ENCODE assay signal across 8 mouse cellular contexts in genomic region chr10:110974463-110974862, GRCm38 (mm10). TPM values are rescaled to one million over a fixed set of nuclear protein-coding genes. Genes with fewer than 3 reads are reported as not detected.
DNase-seq lines count a peak whose midpoint lies in the region; ATAC-seq lines count a peak whose summit lies in the region.

No protein-coding gene starts in this region.

- H3K9ac ChIP-seq in heart, embryonic 12.5 days, result no peak overlapping the region
- H3K9ac ChIP-seq in embryonic facial prominence, embryonic 11.5 days (replicated peaks; ENCODE audit: low read length), result no peak overlapping the region
- H3K9ac ChIP-seq in hindbrain, embryonic 16.5 days (ENCODE audit: low read depth, low read length), result no peak overlapping the region

- peak; percentile 43 for DNase-seq in heart, adult 8-10 months (ENCODE audit: low spot score)
- peak; percentile 58 for DNase-seq in adrenal gland, postnatal 14 days
- DNase-seq in embryonic facial prominence, embryonic 11.5 days (ENCODE audit: low spot score), result peak; percentile 65
- DNase-seq in lung, adult 18-20 months, result peak; percentile 19 to 36
- DNase-seq in retina, postnatal 7 days (ENCODE audit: low read depth, low spot score), result peak; percentile 36
- DNase-seq in ovary, postnatal 36 days (ENCODE audit: low spot score), result no peak

- no peaks in the 10 kb centered on the region for H3K4me1 ChIP-seq in heart, embryonic 12.5 days (replicated peaks)
- no peaks in the 10 kb centered on the region for H3K4me1 ChIP-seq in embryonic facial prominence, embryonic 11.5 days (ENCODE audit: control insufficient read depth, insufficient read depth, low read length)
- no peaks in the 10 kb centered on the region for H3K4me1 ChIP-seq in hindbrain, embryonic 16.5 days (ENCODE audit: control insufficient read depth, insufficient read depth, low read depth, low read length)

- H3K4me3 ChIP-seq in heart, embryonic 12.5 days, result no peak overlapping the region
- H3K4me3 ChIP-seq in embryonic facial prominence, embryonic 11.5 days (ENCODE audit: low read depth, low read length), result no peak overlapping the region
- no peak overlapping the region for H3K4me3 ChIP-seq in hindbrain, embryonic 16.5 days (ENCODE audit: low read length)

- 52% methylated on average over 3 of the region's 3 CpGs for WGBS in heart, embryonic 12.5 days
- WGBS in embryonic facial prominence, embryonic 11.5 days, result 61% methylated on average over 3 of the region's 3 CpGs
- 47% methylated on average over 3 of the region's 3 CpGs for WGBS in hindbrain, embryonic 16.5 days

- H3K9me3 ChIP-seq in heart, embryonic 12.5 days (replicated peaks), result no peaks in the 10 kb centered on the region
- H3K9me3 ChIP-seq in embryonic facial prominence, embryonic 11.5 days (replicated peaks; ENCODE audit: control insufficient read depth, low read length), result no peaks in the 10 kb centered on the region
- H3K9me3 ChIP-seq in hindbrain, embryonic 16.5 days (ENCODE audit: control insufficient read depth, low read length), result no peaks in the 10 kb centered on the region

- no peak overlapping the region for H3K4me2 ChIP-seq in heart, embryonic 12.5 days
- H3K4me2 ChIP-seq in embryonic facial prominence, embryonic 11.5 days (ENCODE audit: low read depth, low read length), result no peak overlapping the region
- H3K4me2 ChIP-seq in hindbrain, embryonic 16.5 days (ENCODE audit: low read length), result no peak overlapping the region

- peaks cover 33% of the 10 kb centered on the region for H3K36me3 ChIP-seq in heart, embryonic 12.5 days
- peaks cover 2% of the 10 kb centered on the region for H3K36me3 ChIP-seq in embryonic facial prominence, embryonic 11.5 days (replicated peaks; ENCODE audit: control insufficient read depth, insufficient read depth, low read depth, low read length)
- peaks cover 10% of the 10 kb centered on the region for H3K36me3 ChIP-seq in hindbrain, embryonic 16.5 days (ENCODE audit: control insufficient read depth, insufficient read depth, low read length)

- H3K27me3 ChIP-seq in heart, embryonic 12.5 days (replicated peaks), result no peaks in the 10 kb centered on the region
- H3K27me3 ChIP-seq in embryonic facial prominence, embryonic 11.5 days (ENCODE audit: control insufficient read depth, insufficient read depth, low read length), result no peaks in the 10 kb centered on the region
- no peaks in the 10 kb centered on the region for H3K27me3 ChIP-seq in hindbrain, embryonic 16.5 days (replicated peaks; ENCODE audit: control insufficient read depth, insufficient read depth, low read length)

- H3K27ac ChIP-seq in heart, embryonic 12.5 days (ENCODE audit: poor library complexity, severe bottlenecking), result no peak overlapping the region
- no peak overlapping the region for H3K27ac ChIP-seq in embryonic facial prominence, embryonic 11.5 days (replicated peaks; ENCODE audit: low read depth, low read length)
- H3K27ac ChIP-seq in hindbrain, embryonic 16.5 days (ENCODE audit: low read depth, low read length), result no peak overlapping the region

- ATAC-seq in heart, embryonic 12.5 days (ENCODE audit: insufficient number of reproducible peaks, low FRiP score), result no peak
- no peak for ATAC-seq in embryonic facial prominence, embryonic 11.5 days (replicated peaks; ENCODE audit: insufficient number of reproducible peaks, low FRiP score, low TSS enrichment, low read depth)
- ATAC-seq in hindbrain, embryonic 16.5 days, result peak; percentile 54

RNA-seq across cellular contexts. Expression of gene Zdhhc17, which starts 35.5 kb away (rescaled TPM):
- 10 to 100 TPM; 20.8 to 27.2 (median 23.2) TPM for total RNA-seq in heart, adult 8-10 months (2022)
- polyA plus RNA-seq in heart, embryonic 12.5 days (2016; fragmentation: Nextera tagmentation; extraction: Ambion mirVana), result 17.9 and 21.0 TPM in 2 replicates
- 33.6 and 37.1 TPM in 2 replicates for total RNA-seq in adrenal gland, postnatal 14 days (2021)
- 23.2 and 25.5 TPM in 2 replicates for polyA plus RNA-seq in embryonic facial prominence, embryonic 11.5 days (2014; fragmentation: Nextera tagmentation; extraction: Ambion mirVana)
- polyA plus RNA-seq in hindbrain, embryonic 16.5 days (2015; fragmentation: Nextera tagmentation; extraction: Ambion mirVana), result 51.2 TPM in 2 replicates

RNA-seq across cellular contexts. Expression of gene Csrp2, which starts 54.9 kb away (rescaled TPM):
- 10 to 100 TPM; 17.3 to 22.3 (median 21.3) TPM for total RNA-seq in heart, adult 8-10 months (2022)
- 351 and 398 TPM in 2 replicates for polyA plus RNA-seq in heart, embryonic 12.5 days (2016; fragmentation: Nextera tagmentation; extraction: Ambion mirVana)
- 276 and 295 TPM in 2 replicates for total RNA-seq in adrenal gland, postnatal 14 days (2021)
- 264 and 268 TPM in 2 replicates for polyA plus RNA-seq in embryonic facial prominence, embryonic 11.5 days (2014; fragmentation: Nextera tagmentation; extraction: Ambion mirVana)
- polyA plus RNA-seq in hindbrain, embryonic 16.5 days (2015; fragmentation: Nextera tagmentation; extraction: Ambion mirVana), result 120 and 121 TPM in 2 replicates
